9 mouse cellular contexts compared by ENCODE assay signal in the genomic region with DNA sequence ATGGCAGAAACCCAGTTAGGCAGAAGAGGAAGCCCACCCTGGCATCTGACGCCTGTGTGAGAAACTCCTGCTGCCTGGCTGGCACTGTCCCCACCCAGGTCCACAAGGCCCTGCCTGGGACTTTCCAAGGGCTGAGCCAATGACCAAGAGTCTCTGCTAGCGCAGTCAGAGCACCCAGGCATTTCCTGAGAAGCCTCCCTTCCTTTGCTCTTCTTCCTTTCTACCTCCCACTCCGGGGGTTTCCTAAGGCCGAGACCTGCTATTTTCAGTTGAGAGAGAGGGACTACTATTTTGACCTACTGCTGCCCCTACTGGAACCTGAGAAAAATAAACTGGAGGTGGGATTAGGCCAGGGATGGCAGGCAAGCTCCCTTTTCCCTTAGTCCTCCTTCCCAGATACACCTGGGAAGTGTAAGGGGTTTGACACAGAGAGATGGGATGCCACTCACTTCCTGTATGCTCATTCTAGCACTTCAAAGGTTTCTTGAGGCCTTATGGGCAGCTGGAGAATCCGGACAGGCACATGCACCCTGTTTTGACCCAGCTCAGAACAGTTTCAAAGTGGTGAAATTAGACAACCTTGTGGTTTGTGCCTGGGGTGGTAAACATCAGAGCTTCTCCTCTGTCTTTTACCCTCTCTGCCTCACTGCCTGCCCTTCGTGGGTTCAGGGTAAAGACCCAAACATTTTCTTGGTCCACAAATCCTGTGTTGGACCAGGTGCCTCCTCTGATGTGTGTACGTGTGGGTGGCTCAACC. TPM values are rescaled to one million over a fixed set of nuclear protein-coding genes. Genes with fewer than 3 reads are reported as not detected.
DNase-seq lines count a peak whose midpoint lies in the region; ATAC-seq and TF ChIP-seq lines count a peak whose summit lies in the region.
"Had no signal": no experiment of that assay in that cellular context is flagged by ENCODE, and none has a peak within 500 bp of the region (broad histone marks: within the 10 kb centered on the region; RNA-seq: fewer than 3 reads in every experiment).

No protein-coding gene starts in this region.

- 0 out of 2 replicates have a peak, but pooled peaks have one; percentile 20 for ATAC-seq in embryonic facial prominence, embryonic 13.5 days (ENCODE audit: insufficient number of reproducible peaks, insufficient read depth, low FRiP score, low TSS enrichment, low read depth)
- ATAC-seq in intestine, postnatal 0 days: peak; percentile 76
- ATAC-seq in lung, embryonic 14.5 days (ENCODE audit: insufficient read depth): no peak
- peak; percentile 60; the same call in 1 of the 2 replicates for ATAC-seq in stomach, embryonic 16.5 days (ENCODE audit: insufficient read depth, low FRiP score)
- ATAC-seq: Patski had no signal

- no peaks in the 10 kb centered on the region; the same call in 1 of the 2 replicates for H3K4me1 ChIP-seq in embryonic facial prominence, embryonic 13.5 days
- H3K4me1 ChIP-seq in intestine, postnatal 0 days (replicated peaks; ENCODE audit: control insufficient read depth, insufficient read depth, low read length): 0 out of 2 replicates have a peak, but pooled peaks cover 3% of the 10 kb centered on the region
- peaks cover 6% of the 10 kb centered on the region; the same call in 1 of the 2 replicates for H3K4me1 ChIP-seq in lung, embryonic 14.5 days (ENCODE audit: insufficient read depth)
- H3K4me1 ChIP-seq in stomach, embryonic 16.5 days (ENCODE audit: control insufficient read depth, insufficient read depth, low read length): peaks cover 17% of the 10 kb centered on the region

- H3K27ac ChIP-seq in embryonic facial prominence, embryonic 13.5 days: no peak overlapping the region
- H3K27ac ChIP-seq in intestine, postnatal 0 days (ENCODE audit: low read depth, low read length): no peak overlapping the region; the same call in 1 of the 2 replicates
- H3K27ac ChIP-seq in lung, embryonic 14.5 days (ENCODE audit: low read depth): 0 out of 2 replicates have a peak overlapping the region, but pooled peaks have one; percentile 12
- no peak overlapping the region; the same call in 1 of the 2 replicates for H3K27ac ChIP-seq in stomach, embryonic 16.5 days (ENCODE audit: low read length)

- no peak overlapping the region for H3K4me2 ChIP-seq in embryonic facial prominence, embryonic 13.5 days
- H3K4me2 ChIP-seq in intestine, postnatal 0 days (replicated peaks; ENCODE audit: low read depth): peak overlapping the region; percentile 38
- H3K4me2 ChIP-seq in lung, embryonic 14.5 days: no peak overlapping the region
- H3K4me2 ChIP-seq in stomach, embryonic 16.5 days (ENCODE audit: low read depth, low read length): no peak overlapping the region

- no peaks in the 10 kb centered on the region for H3K9me3 ChIP-seq in embryonic facial prominence, embryonic 13.5 days
- no peaks in the 10 kb centered on the region for H3K9me3 ChIP-seq in intestine, postnatal 0 days (ENCODE audit: control insufficient read depth)
- H3K9me3 ChIP-seq in lung, embryonic 14.5 days (ENCODE audit: low read depth, low read length): no peaks in the 10 kb centered on the region
- H3K9me3 ChIP-seq in stomach, embryonic 16.5 days (replicated peaks; ENCODE audit: control insufficient read depth, low read length): no peaks in the 10 kb centered on the region

- H3K9ac ChIP-seq in embryonic facial prominence, embryonic 13.5 days: no peak overlapping the region
- H3K9ac ChIP-seq in intestine, postnatal 0 days (ENCODE audit: low read depth, low read length): no peak overlapping the region
- H3K9ac ChIP-seq in lung, embryonic 14.5 days: no peak overlapping the region
- H3K9ac ChIP-seq in stomach, embryonic 16.5 days (ENCODE audit: low read length): no peak overlapping the region

- DNase-seq in gastrocnemius, postnatal 14 days: peak; percentile 29
- no peak for DNase-seq in gastrocnemius, postnatal 36 days
- DNase-seq in T-cell, adult 2 months (ENCODE audit: low spot score): peak; percentile 79
- DNase-seq in lung, embryonic 14.5 days: peak; percentile 41
- DNase-seq in layer of hippocampus, postnatal 36 days: no peak

- H3K4me3 ChIP-seq in embryonic facial prominence, embryonic 13.5 days: no peak overlapping the region
- no peak overlapping the region for H3K4me3 ChIP-seq in intestine, postnatal 0 days (ENCODE audit: low read depth, low read length)
- no peak overlapping the region for H3K4me3 ChIP-seq in lung, embryonic 14.5 days (ENCODE audit: low read depth, low read length)
- H3K4me3 ChIP-seq in stomach, embryonic 16.5 days (replicated peaks; ENCODE audit: low read length): no peak overlapping the region

- peak; percentile 53 for TF ChIP-seq CTCF in intestine, postnatal 0 days (IDR thresholded peaks at IDR 0.05; ENCODE audit: low read depth)
- TF ChIP-seq CTCF in lung, embryonic 14.5 days (IDR thresholded peaks at IDR 0.05; ENCODE audit: low read depth): peak; percentile 41

- H3K36me3 ChIP-seq in embryonic facial prominence, embryonic 13.5 days: no peaks in the 10 kb centered on the region
- no peaks in the 10 kb centered on the region; the same call in 1 of the 2 replicates for H3K36me3 ChIP-seq in intestine, postnatal 0 days (ENCODE audit: control insufficient read depth, insufficient read depth)
- H3K36me3 ChIP-seq in lung, embryonic 14.5 days (ENCODE audit: insufficient read depth): no peaks in the 10 kb centered on the region
- no peaks in the 10 kb centered on the region for H3K36me3 ChIP-seq in stomach, embryonic 16.5 days (ENCODE audit: control insufficient read depth, insufficient read depth, low read length)

- intact Hi-C loops in gastrocnemius, postnatal 14 days (cut with DNase I; ENCODE audit: low total_unique reads): no loop called here
- intact Hi-C loops in gastrocnemius, postnatal 36 days (cut with DNase I): no loop called here

- WGBS in embryonic facial prominence, embryonic 13.5 days: 33% methylated on average over 7 of the region's 7 CpGs
- WGBS in intestine, postnatal 0 days: 35% methylated on average over 7 of the region's 7 CpGs
- WGBS in lung, embryonic 14.5 days: 34% methylated on average over 7 of the region's 7 CpGs
- WGBS in stomach, embryonic 16.5 days: 30% methylated on average over 7 of the region's 7 CpGs

- H3K27me3 ChIP-seq in embryonic facial prominence, embryonic 13.5 days: no peaks in the 10 kb centered on the region
- H3K27me3 ChIP-seq in intestine, postnatal 0 days (replicated peaks; ENCODE audit: control insufficient read depth, insufficient read depth, low read length): no peaks in the 10 kb centered on the region; the same call in 1 of the 2 replicates
- no peaks in the 10 kb centered on the region for H3K27me3 ChIP-seq in lung, embryonic 14.5 days (ENCODE audit: insufficient read depth, low read length)
- H3K27me3 ChIP-seq in stomach, embryonic 16.5 days (ENCODE audit: control insufficient read depth, insufficient read depth, low read length): no peaks in the 10 kb centered on the region

RNA-seq across cellular contexts. Expression of gene Abhd16b, which starts 9.3 kb away (rescaled TPM):
- not detected for total RNA-seq in gastrocnemius, postnatal 14 days (2021)
- total RNA-seq in gastrocnemius, postnatal 36 days (2021): not detected
- polyA plus RNA-seq in embryonic facial prominence, embryonic 13.5 days (2015; fragmentation: Nextera tagmentation; extraction: Ambion mirVana): 0.11 and 0.14 TPM in 2 replicates
- 0.07 TPM in 1 of 2 replicates, not detected in the other for polyA plus RNA-seq in intestine, postnatal 0 days (2015; fragmentation: Nextera tagmentation; extraction: Ambion mirVana)
- polyA plus RNA-seq in lung, embryonic 14.5 days (2014; fragmentation: Nextera tagmentation; extraction: Ambion mirVana): 0.13 and 0.24 TPM in 2 replicates
- 0.12 and 0.16 TPM in 2 replicates for polyA plus RNA-seq in stomach, embryonic 16.5 days (2015; fragmentation: Nextera tagmentation; extraction: Ambion mirVana)
- not detected for total RNA-seq in layer of hippocampus, postnatal 36 days (2021)

RNA-seq across cellular contexts. Expression of gene Tpd52l2, which starts 13.2 kb away (rescaled TPM):
- 10 to 100 TPM; 58.7 to 59.4 TPM for total RNA-seq in gastrocnemius, postnatal 14 days (2021)
- 10 to 100 TPM; 41.1 to 48.7 TPM for total RNA-seq in gastrocnemius, postnatal 36 days (2021)
- polyA plus RNA-seq in embryonic facial prominence, embryonic 13.5 days (2015; fragmentation: Nextera tagmentation; extraction: Ambion mirVana): 156 and 168 TPM in 2 replicates
- polyA plus RNA-seq in intestine, postnatal 0 days (2015; fragmentation: Nextera tagmentation; extraction: Ambion mirVana): 83.7 and 88.2 TPM in 2 replicates
- 160 and 165 TPM in 2 replicates for polyA plus RNA-seq in lung, embryonic 14.5 days (2014; fragmentation: Nextera tagmentation; extraction: Ambion mirVana)
- polyA plus RNA-seq in stomach, embryonic 16.5 days (2015; fragmentation: Nextera tagmentation; extraction: Ambion mirVana): 139 and 142 TPM in 2 replicates
- total RNA-seq in layer of hippocampus, postnatal 36 days (2021): 10 to 100 TPM; 77.7 to 87.1 TPM

RNA-seq across cellular contexts. Expression of gene Zbtb46, which starts 24.5 kb away (rescaled TPM):
- 1 to 10 TPM; 5.3 to 5.7 TPM for total RNA-seq in gastrocnemius, postnatal 14 days (2021)
- total RNA-seq in gastrocnemius, postnatal 36 days (2021): 1 to 10 TPM; 3.9 to 4.0 TPM
- polyA plus RNA-seq in embryonic facial prominence, embryonic 13.5 days (2015; fragmentation: Nextera tagmentation; extraction: Ambion mirVana): 3.6 and 3.8 TPM in 2 replicates
- 2.1 and 2.3 TPM in 2 replicates for polyA plus RNA-seq in intestine, postnatal 0 days (2015; fragmentation: Nextera tagmentation; extraction: Ambion mirVana)
- 14.6 and 15.6 TPM in 2 replicates for polyA plus RNA-seq in lung, embryonic 14.5 days (2014; fragmentation: Nextera tagmentation; extraction: Ambion mirVana)
- polyA plus RNA-seq in stomach, embryonic 16.5 days (2015; fragmentation: Nextera tagmentation; extraction: Ambion mirVana): 7.9 and 9.7 TPM in 2 replicates
- 1 to 10 TPM; 5.8 to 6.2 TPM for total RNA-seq in layer of hippocampus, postnatal 36 days (2021)

RNA-seq across cellular contexts. Expression of gene Dnajc5, which starts 36.5 kb away (rescaled TPM):
- 10 to 100 TPM; 47.8 to 51.8 TPM for total RNA-seq in gastrocnemius, postnatal 14 days (2021)
- total RNA-seq in gastrocnemius, postnatal 36 days (2021): 10 to 100 TPM; 43.3 to 43.9 TPM
- 97.2 and 101 TPM in 2 replicates for polyA plus RNA-seq in embryonic facial prominence, embryonic 13.5 days (2015; fragmentation: Nextera tagmentation; extraction: Ambion mirVana)
- 60.4 and 62.9 TPM in 2 replicates for polyA plus RNA-seq in intestine, postnatal 0 days (2015; fragmentation: Nextera tagmentation; extraction: Ambion mirVana)
- 79.4 and 81.3 TPM in 2 replicates for polyA plus RNA-seq in lung, embryonic 14.5 days (2014; fragmentation: Nextera tagmentation; extraction: Ambion mirVana)
- polyA plus RNA-seq in stomach, embryonic 16.5 days (2015; fragmentation: Nextera tagmentation; extraction: Ambion mirVana): 77.5 and 84.9 TPM in 2 replicates
- total RNA-seq in layer of hippocampus, postnatal 36 days (2021): 100 to 1,000 TPM; 252 to 275 TPM

Comparison
In these comparisons a context has a peak if more than half of its experiments do, and no peak if none do; other contexts are left out.
1. DNase-seq: peak in gastrocnemius, postnatal 14 days (single experiment), T-cell, adult 2 months (single experiment) and lung, embryonic 14.5 days (single experiment); none in gastrocnemius, postnatal 36 days (0 of 2) and layer of hippocampus, postnatal 36 days (0 of 2).